Comparison of ENCODE assay signal across 8 mouse cellular contexts in the genomic region with DNA sequence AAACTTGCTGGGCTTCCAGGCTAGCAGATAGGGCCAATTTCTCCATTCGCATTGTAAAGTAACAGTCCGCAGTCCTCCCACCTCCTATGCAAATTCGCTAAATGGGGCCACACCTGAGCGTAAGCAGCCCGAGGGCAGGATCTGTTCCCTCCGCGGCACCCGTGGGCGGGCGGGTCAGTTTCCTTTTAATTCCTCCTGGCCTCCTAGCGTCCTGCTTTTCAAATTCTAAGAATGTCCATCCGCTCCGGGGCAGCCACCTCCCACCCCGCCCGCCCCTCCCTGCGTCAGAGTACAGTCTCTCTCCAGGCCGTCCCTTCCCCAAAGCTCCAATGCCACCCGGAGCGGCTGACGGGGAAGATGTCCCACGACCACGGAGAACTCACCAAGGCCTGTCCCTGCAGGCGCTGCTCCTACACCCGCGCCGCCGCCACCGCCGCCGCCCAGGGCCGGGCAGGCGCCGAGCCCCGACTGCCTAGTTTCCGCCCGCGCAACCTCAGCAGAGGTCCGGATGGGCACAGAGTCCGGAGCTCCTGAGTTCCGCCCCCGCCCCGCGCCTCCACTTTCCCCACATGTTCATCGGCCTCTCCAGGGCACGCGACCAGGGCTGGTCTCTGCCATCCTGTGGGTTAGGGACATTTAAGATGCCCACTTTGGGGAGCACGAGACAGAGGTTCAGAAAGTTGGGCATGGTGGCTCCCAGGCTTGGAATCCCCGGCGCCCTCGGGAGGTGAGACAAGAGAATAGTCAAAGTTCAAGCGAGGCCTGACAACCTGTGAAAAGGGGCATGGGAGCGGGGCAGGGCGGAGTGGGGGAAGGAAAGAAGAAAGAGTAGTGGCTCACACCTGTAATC. TPM values are rescaled to one million over a fixed set of nuclear protein-coding genes. Genes with fewer than 3 reads are reported as not detected.
DNase-seq lines count a peak whose midpoint lies in the region; ATAC-seq and TF ChIP-seq lines count a peak whose summit lies in the region.

No protein-coding gene starts in this region.

- peak overlapping the region; percentile 76 for H3K4me3 ChIP-seq in embryonic facial prominence, embryonic 13.5 days
- H3K4me3 ChIP-seq in kidney, embryonic 14.5 days (ENCODE audit: low read length): peak overlapping the region; percentile 84
- peak overlapping the region; percentile 79 for H3K4me3 ChIP-seq in liver, adult 2 months (ENCODE audit: insufficient read depth, low read depth, low read length)

- ATAC-seq in embryonic facial prominence, embryonic 13.5 days (ENCODE audit: insufficient number of reproducible peaks, insufficient read depth, low FRiP score, low TSS enrichment, low read depth): peak; percentile 74
- peak; percentile 87 for ATAC-seq in kidney, embryonic 14.5 days (ENCODE audit: low FRiP score, low TSS enrichment)
- ATAC-seq in monocyte, adult 5-6 weeks (replicated peaks; ENCODE audit: insufficient number of reproducible peaks, low FRiP score, low TSS enrichment, poor library complexity, severe bottlenecking): peak; percentile 59

- peaks cover 32% of the 10 kb centered on the region for H3K4me1 ChIP-seq in embryonic facial prominence, embryonic 13.5 days
- H3K4me1 ChIP-seq in kidney, embryonic 14.5 days (ENCODE audit: control insufficient read depth, insufficient read depth, low read length): peaks cover 17% of the 10 kb centered on the region
- H3K4me1 ChIP-seq in liver, adult 2 months (ENCODE audit: control insufficient read depth, insufficient read depth, low read length): peaks cover 12% of the 10 kb centered on the region

- under 1% methylated on average over 53 of the region's 53 CpGs for WGBS in embryonic facial prominence, embryonic 13.5 days
- under 1% methylated on average over 53 of the region's 53 CpGs for WGBS in kidney, embryonic 14.5 days
- under 1% methylated on average over 53 of the region's 53 CpGs for WGBS in liver, adult 2 months

- H3K27me3 ChIP-seq in embryonic facial prominence, embryonic 13.5 days: peaks cover 32% of the 10 kb centered on the region
- peaks cover 21% of the 10 kb centered on the region for H3K27me3 ChIP-seq in kidney, embryonic 14.5 days (ENCODE audit: control insufficient read depth, insufficient read depth, low read length)
- no peaks in the 10 kb centered on the region for H3K27me3 ChIP-seq in liver, adult 2 months (ENCODE audit: control insufficient read depth, insufficient read depth, low read length)

- peak overlapping the region; percentile 87 for H3K9ac ChIP-seq in embryonic facial prominence, embryonic 13.5 days
- peak overlapping the region; percentile 65 for H3K9ac ChIP-seq in kidney, embryonic 14.5 days (ENCODE audit: low read depth, low read length)
- H3K9ac ChIP-seq in liver, adult 2 months (ENCODE audit: low read depth, low read length): peak overlapping the region; percentile 81

- TF ChIP-seq CTCF in liver, adult 2 months (IDR thresholded peaks at IDR 0.05; ENCODE audit: low read depth, low read length): no peak; the same call in 1 of the 2 replicates

- TF ChIP-seq POLR2A in liver, adult 2 months (IDR thresholded peaks at IDR 0.05; ENCODE audit: extremely low read depth, insufficient read depth, low read length): peak; percentile 62; the same call in 1 of the 2 replicates

- peaks cover 26% of the 10 kb centered on the region for H3K36me3 ChIP-seq in embryonic facial prominence, embryonic 13.5 days
- H3K36me3 ChIP-seq in kidney, embryonic 14.5 days (ENCODE audit: control insufficient read depth, insufficient read depth, low read length): peaks cover 25% of the 10 kb centered on the region
- H3K36me3 ChIP-seq in liver, adult 2 months (ENCODE audit: control insufficient read depth, insufficient read depth, low read length): no peaks in the 10 kb centered on the region

- peak overlapping the region; percentile 92 for H3K4me2 ChIP-seq in embryonic facial prominence, embryonic 13.5 days
- peak overlapping the region; percentile 85 for H3K4me2 ChIP-seq in kidney, embryonic 14.5 days (replicated peaks; ENCODE audit: low read depth, low read length)

- peak overlapping the region; percentile 82 for H3K27ac ChIP-seq in embryonic facial prominence, embryonic 13.5 days
- H3K27ac ChIP-seq in kidney, embryonic 14.5 days (ENCODE audit: low read depth, low read length): peak overlapping the region; percentile 85
- H3K27ac ChIP-seq in liver, adult 2 months (replicated peaks; ENCODE audit: insufficient read depth, low read depth, low read length): peak overlapping the region; percentile 93

- H3K79me2 ChIP-seq in liver, adult 2 months (ENCODE audit: control insufficient read depth, insufficient read depth, low read length): peaks cover 19% of the 10 kb centered on the region; the same call in 1 of the 2 replicates

- no peaks in the 10 kb centered on the region for H3K9me3 ChIP-seq in embryonic facial prominence, embryonic 13.5 days
- H3K9me3 ChIP-seq in kidney, embryonic 14.5 days (ENCODE audit: control insufficient read depth, low read length): no peaks in the 10 kb centered on the region

- DNase-seq in 3T3-L1 (ENCODE audit: low read depth, low spot score): peak; percentile 71
- DNase-seq in adrenal gland, postnatal 36 days: peak; percentile 87 to 90
- peak; percentile 75 to 78 for DNase-seq in heart, adult 9 months (ENCODE audit: low spot score in 2 of 2)
- DNase-seq in liver, adult 2 months (ENCODE audit: extremely low read depth, low read depth, low spot score): peak; percentile 65
- peak; percentile 75 to 78 for DNase-seq in spleen, postnatal 36 days (ENCODE audit: low spot score in 2 of 2)

RNA-seq across cellular contexts. Expression of a gene that starts 3.9 kb away (rescaled TPM):
- total RNA-seq in adrenal gland, postnatal 36 days (2021): under 1 TPM; 0.33 to 0.36 TPM
- polyA plus RNA-seq in embryonic facial prominence, embryonic 13.5 days (2015; fragmentation: Nextera tagmentation; extraction: Ambion mirVana): 0.67 and 0.83 TPM in 2 replicates
- polyA plus RNA-seq in kidney, embryonic 14.5 days (2014; fragmentation: Nextera tagmentation; extraction: Ambion mirVana): 0.33 and 0.68 TPM in 2 replicates
- total RNA-seq in liver, adult 2 months (2014; rRNA removed): 0.40 and 0.83 TPM in 2 replicates
- polyA plus RNA-seq in liver, adult 2 months (2012; rRNA removed): 0.93 and 1.3 TPM in 2 replicates
- total RNA-seq in monocyte, adult 5-6 weeks (2017): 4.2 to 8.9 TPM (median 5.1 TPM) in 3 replicates

RNA-seq across cellular contexts. Expression of a gene that starts 4.2 kb away (rescaled TPM):
- total RNA-seq in adrenal gland, postnatal 36 days (2021): 10 to 100 TPM; 71.8 to 90.6 TPM
- 169 and 174 TPM in 2 replicates for polyA plus RNA-seq in embryonic facial prominence, embryonic 13.5 days (2015; fragmentation: Nextera tagmentation; extraction: Ambion mirVana)
- polyA plus RNA-seq in kidney, embryonic 14.5 days (2014; fragmentation: Nextera tagmentation; extraction: Ambion mirVana): 168 and 179 TPM in 2 replicates
- total RNA-seq in liver, adult 2 months (2014; rRNA removed): 31.2 and 40.1 TPM in 2 replicates
- polyA plus RNA-seq in liver, adult 2 months (2012; rRNA removed): 60.2 and 61.6 TPM in 2 replicates
- 52.9 to 68.5 TPM (median 62.3 TPM) in 3 replicates for total RNA-seq in monocyte, adult 5-6 weeks (2017)

RNA-seq across cellular contexts. Expression of a gene that starts 10.3 kb away (rescaled TPM):
- 10 to 100 TPM; 65.5 to 70.2 TPM for total RNA-seq in adrenal gland, postnatal 36 days (2021)
- polyA plus RNA-seq in embryonic facial prominence, embryonic 13.5 days (2015; fragmentation: Nextera tagmentation; extraction: Ambion mirVana): 26.0 and 30.3 TPM in 2 replicates
- 6.5 and 23.0 TPM in 2 replicates for polyA plus RNA-seq in kidney, embryonic 14.5 days (2014; fragmentation: Nextera tagmentation; extraction: Ambion mirVana)
- total RNA-seq in liver, adult 2 months (2014; rRNA removed): 25.0 and 25.6 TPM in 2 replicates
- 82.3 and 84.2 TPM in 2 replicates for polyA plus RNA-seq in liver, adult 2 months (2012; rRNA removed)
- total RNA-seq in monocyte, adult 5-6 weeks (2017): 8.9 to 26.0 TPM (median 18.8 TPM) in 3 replicates

RNA-seq across cellular contexts. Expression of a gene that starts 31.1 kb away (rescaled TPM):
- total RNA-seq in adrenal gland, postnatal 36 days (2021): 10 to 100 TPM; 28.1 to 39.7 TPM
- polyA plus RNA-seq in embryonic facial prominence, embryonic 13.5 days (2015; fragmentation: Nextera tagmentation; extraction: Ambion mirVana): 61.2 and 73.9 TPM in 2 replicates
- polyA plus RNA-seq in kidney, embryonic 14.5 days (2014; fragmentation: Nextera tagmentation; extraction: Ambion mirVana): 44.3 and 48.4 TPM in 2 replicates
- 4.9 and 5.3 TPM in 2 replicates for total RNA-seq in liver, adult 2 months (2014; rRNA removed)
- 18.0 and 24.8 TPM in 2 replicates for polyA plus RNA-seq in liver, adult 2 months (2012; rRNA removed)
- total RNA-seq in monocyte, adult 5-6 weeks (2017): 43.4 to 59.5 TPM (median 53.5 TPM) in 3 replicates

RNA-seq across cellular contexts. Expression of a gene that starts 55.5 kb away (rescaled TPM):
- total RNA-seq in adrenal gland, postnatal 36 days (2021): under 1 TPM in 1 of 2 experiments, not detected in 1; 0.17 TPM
- 0.08 and 0.15 TPM in 2 replicates for polyA plus RNA-seq in embryonic facial prominence, embryonic 13.5 days (2015; fragmentation: Nextera tagmentation; extraction: Ambion mirVana)
- polyA plus RNA-seq in kidney, embryonic 14.5 days (2014; fragmentation: Nextera tagmentation; extraction: Ambion mirVana): 0.13 and 0.27 TPM in 2 replicates
- not detected in 2 replicates for total RNA-seq in liver, adult 2 months (2014; rRNA removed)
- not detected in 2 replicates for polyA plus RNA-seq in liver, adult 2 months (2012; rRNA removed)
- not detected in 3 replicates for total RNA-seq in monocyte, adult 5-6 weeks (2017)

Comparison
In these comparisons a context has a peak if more than half of its experiments do, and no peak if none do; other contexts are left out.
1. Peak in every context shown above with its lines: DNase-seq, ATAC-seq, H3K4me3 ChIP-seq and H3K27ac ChIP-seq.